Mouse (Mus musculus) embryo, embryonic 11 days (tissue): ENCODE results near the gene Zfp866.

Experiments used
- DNase-seq: peaks from one replicate; pipeline ENCODE4 v3.0.0-alpha.2; 2015

Gene Zfp866

DNA sequence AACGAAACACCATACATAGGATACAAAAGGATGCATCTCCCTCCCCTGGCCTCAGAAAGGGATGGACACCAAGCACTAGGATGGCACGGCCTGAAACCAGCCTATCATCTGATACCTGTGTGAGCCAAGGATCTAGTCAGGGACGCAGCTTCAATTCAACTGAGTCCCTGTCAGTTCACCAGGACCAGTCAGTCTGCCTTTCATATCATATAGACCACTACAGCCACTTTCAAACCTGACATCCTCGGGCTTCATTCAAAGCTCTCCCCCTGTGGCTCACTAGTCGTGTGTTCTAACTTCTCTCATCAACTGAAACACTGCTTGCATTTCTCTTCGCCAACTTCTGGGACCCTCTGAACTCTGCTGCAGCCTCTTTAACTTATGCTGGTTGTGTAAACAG lies 75.6 kb downstream of the Zfp866 start:
- DNase-seq, result no peak

DNA sequence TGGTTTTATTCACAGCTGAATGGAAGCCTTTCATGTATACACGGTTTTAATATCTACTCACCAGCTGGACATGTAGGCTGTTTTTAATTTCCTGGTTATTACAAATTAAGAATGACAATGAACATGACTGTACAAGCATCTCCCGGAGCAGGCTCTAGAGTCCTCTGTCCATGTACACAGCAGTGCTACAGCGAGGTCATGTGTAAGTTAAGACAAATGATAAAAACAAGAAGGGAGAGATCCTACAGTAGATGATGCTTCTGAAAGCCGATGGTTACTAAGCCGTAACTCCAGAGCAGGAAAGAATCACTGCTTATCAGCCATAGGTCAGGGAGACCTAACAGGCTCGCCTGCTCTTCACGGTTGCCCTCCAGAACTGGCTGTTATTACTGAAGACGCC lies 77.5 kb downstream of the Zfp866 start:
- no peak for DNase-seq
